Mouse (Mus musculus): ENCODE results near the gene Drd2. TPM values are rescaled to one million over a fixed set of nuclear protein-coding genes. Genes with fewer than 3 reads are reported as not detected.

Gene Drd2
- polyA plus RNA-seq, 1 experiment from 2014 or later, result 0.48 TPM

GRCm38 (mm10) chr9:49452396-49452795 is 112.0 kb downstream of the Drd2 start:
- 90% methylated on average over 1 of the region's 1 CpGs for WGBS
- H3K9me3 ChIP-seq (replicated peaks), result no peaks in the 10 kb centered on the region
- ATAC-seq (ENCODE audit: insufficient number of reproducible peaks, low FRiP score, low TSS enrichment, low read depth), result no peak
- no peak overlapping the region for H3K4me2 ChIP-seq (replicated peaks)
- no peaks in the 10 kb centered on the region for H3K27me3 ChIP-seq
- H3K27ac ChIP-seq (replicated peaks), result no peak overlapping the region
- no peaks in the 10 kb centered on the region for H3K36me3 ChIP-seq
- H3K4me3 ChIP-seq (replicated peaks), result no peak overlapping the region
- no peaks in the 10 kb centered on the region for H3K4me1 ChIP-seq
- H3K9ac ChIP-seq, result no peak overlapping the region

GRCm38 (mm10) chr9:49456136-49456535 is 115.7 kb downstream of the Drd2 start:
- Histone ChIP-seq H3K4me1 (no peaks in the 10 kb centered on the region), H3K27ac (replicated peaks) (no peak overlapping the region), H3K27me3 (no peaks in the 10 kb centered on the region), H3K36me3 (no peaks in the 10 kb centered on the region), H3K9me3 (replicated peaks) (no peaks in the 10 kb centered on the region), H3K4me2 (replicated peaks) (no peak overlapping the region), H3K4me3 (replicated peaks) (no peak overlapping the region), H3K9ac (no peak overlapping the region)
- ATAC-seq (ENCODE audit: insufficient number of reproducible peaks, low FRiP score, low TSS enrichment, low read depth), result no peak
- WGBS, result 82% methylated on average over 3 of the region's 3 CpGs

Other genes starting within 250 kb of the Drd2 start
- not detected in 2 replicates for gene Gm4894, start 90.1 kb upstream of the Drd2 start, polyA plus RNA-seq (2015; fragmentation: Nextera tagmentation; extraction: Ambion mirVana)
- gene Ankk1, start 86.4 kb downstream of the Drd2 start, polyA plus RNA-seq (2015; fragmentation: Nextera tagmentation; extraction: Ambion mirVana), result 0.08 and 0.13 TPM in 2 replicates
- 3.2 and 3.9 TPM in 2 replicates for gene Ttc12, start 145.6 kb downstream of the Drd2 start, polyA plus RNA-seq (2015; fragmentation: Nextera tagmentation; extraction: Ambion mirVana)